ENCODE assay signal across 7 mouse cellular contexts in genomic region chrX:20658026-20658652, GRCm38 (mm10). TPM values are rescaled to one million over a fixed set of nuclear protein-coding genes. Genes with fewer than 3 reads are reported as not detected.
DNase-seq lines count a peak whose midpoint lies in the region; ATAC-seq lines count a peak whose summit lies in the region.

Uba1 (plus strand) TSS chrX:20658326.

- H3K27me3 ChIP-seq in intestine, embryonic 14.5 days (replicated peaks; ENCODE audit: control insufficient read depth, insufficient read depth, low read length): no peaks in the 10 kb centered on the region

- no peaks in the 10 kb centered on the region for H3K9me3 ChIP-seq in intestine, embryonic 14.5 days (ENCODE audit: control insufficient read depth, low read length)

- peak within 1 kb of the TSS; percentile 49 for H3K4me3 ChIP-seq in intestine, embryonic 14.5 days (ENCODE audit: low read depth, low read length)

- intact Hi-C loops in left cerebral cortex, postnatal 14 days (cut with DNase I): no loop called here

- peak within 1 kb of the TSS; percentile 54 for H3K27ac ChIP-seq in intestine, embryonic 14.5 days (ENCODE audit: low read depth)

- H3K4me1 ChIP-seq in intestine, embryonic 14.5 days (replicated peaks; ENCODE audit: control insufficient read depth, insufficient read depth, low read length): no peaks in the 10 kb centered on the region

- peak within 1 kb of the TSS; percentile 61 for H3K4me2 ChIP-seq in intestine, embryonic 14.5 days (ENCODE audit: low read length)

- ATAC-seq in intestine, embryonic 14.5 days (replicated peaks; ENCODE audit: low FRiP score, low TSS enrichment, low read depth): peak; percentile 84

- WGBS in intestine, embryonic 14.5 days: 16% methylated on average over 27 of the region's 27 CpGs

- peak within 1 kb of the TSS; percentile 42 for H3K9ac ChIP-seq in intestine, embryonic 14.5 days (ENCODE audit: low read length)

- DNase-seq in adrenal gland, adult 18-20 months (ENCODE audit: low spot score in 2 of 2): peak; percentile 45
- DNase-seq in embryo, embryonic 10.5 days (ENCODE audit: low spot score): peak; percentile 92
- peak; percentile 66 for DNase-seq in gastrocnemius, postnatal 25 days
- peak; percentile 75 for DNase-seq in intestine, embryonic 14.5 days (ENCODE audit: low spot score)
- peak; percentile 79 to 81 for DNase-seq in left cerebral cortex, postnatal 14 days (ENCODE audit: low spot score in 2 of 2)
- DNase-seq in mesoderm, embryonic 11.5 days (ENCODE audit: low read depth, low spot score): peak; percentile 90
- peak; percentile 71 for DNase-seq in right cerebral cortex, postnatal 36 days (ENCODE audit: low spot score in 2 of 2)

- no peaks in the 10 kb centered on the region for H3K36me3 ChIP-seq in intestine, embryonic 14.5 days (ENCODE audit: control insufficient read depth, insufficient read depth, low read length)

RNA-seq across cellular contexts. Expression of gene Uba1, which starts in this region (rescaled TPM):
- 100 to 1,000 TPM; 372 to 497 TPM for total RNA-seq in adrenal gland, adult 18-20 months (2021)
- 100 to 1,000 TPM; 134 to 145 TPM for total RNA-seq in gastrocnemius, postnatal 25 days (2021)
- polyA plus RNA-seq in intestine, embryonic 14.5 days (2014; fragmentation: Nextera tagmentation; extraction: Ambion mirVana): 189 and 191 TPM in 2 replicates
- 100 to 1,000 TPM; 390 to 391 TPM for total RNA-seq in left cerebral cortex, postnatal 14 days (2021)

Comparison
In these comparisons a context has a peak if more than half of its experiments do, and no peak if none do; other contexts are left out.
1. Peak in every context shown above with its lines: DNase-seq, ATAC-seq, H3K4me3 ChIP-seq and H3K27ac ChIP-seq.